Mouse (Mus musculus) hindbrain, embryonic 16.5 days (tissue): ENCODE data around the gene Uba7. TPM values are rescaled to one million over a fixed set of nuclear protein-coding genes. Genes with fewer than 3 reads are reported as not detected.

Experiments
- ATAC-seq: fragments of 200-750 bp; cut with Nextera tagmentation; 2 replicates; pipeline ENCODE4 v1.8.0; 2017; ENCODE audit warnings: moderate TSS enrichment, moderate library complexity
- H3K27ac ChIP-seq: fragments of 300-500 bp; sonication (generic); 2 replicates; pipeline ENCODE4 v1.5.1; 2014; ENCODE audit warnings: low read depth, mild to moderate bottlenecking, control low read depth, low read length, moderate library complexity
- H3K27me3 ChIP-seq: fragments of 300-500 bp; sonication (generic); replicated peaks from 2 replicates; pipeline ENCODE4 v1.6.1; 2014; ENCODE audit warnings: low read length; ENCODE audit not compliant: control insufficient read depth, insufficient read depth
- H3K36me3 ChIP-seq: fragments of 300-500 bp; sonication (generic); 2 replicates; pipeline ENCODE4 v1.6.1; 2014; ENCODE audit warnings: mild to moderate bottlenecking, low read length, moderate library complexity, mixed read lengths; ENCODE audit not compliant: control insufficient read depth, insufficient read depth
- H3K4me1 ChIP-seq: fragments of 300-500 bp; sonication (generic); 2 replicates; pipeline ENCODE4 v1.6.1; 2014; ENCODE audit warnings: low read depth, low read length; ENCODE audit not compliant: control insufficient read depth, insufficient read depth
- H3K4me2 ChIP-seq: fragments of 300-500 bp; sonication (generic); 2 replicates; pipeline ENCODE4 v1.6.1; 2014; ENCODE audit warnings: mild to moderate bottlenecking, low read length, control low read depth, moderate library complexity
- H3K4me3 ChIP-seq: fragments of 300-500 bp; sonication (generic); 2 replicates; pipeline ENCODE4 v1.5.1; 2014; ENCODE audit warnings: mild to moderate bottlenecking, low read length, control low read depth, moderate library complexity
- H3K9ac ChIP-seq: fragments of 300-500 bp; sonication (generic); 2 replicates; pipeline ENCODE4 v1.6.1; 2014; ENCODE audit warnings: low read depth, mild to moderate bottlenecking, control low read depth, low read length, moderate library complexity
- H3K9me3 ChIP-seq: fragments of 300-500 bp; sonication (generic); 2 replicates; pipeline ENCODE4 v1.6.1; 2014; ENCODE audit warnings: mild to moderate bottlenecking, low read length, moderate library complexity; ENCODE audit not compliant: control insufficient read depth
- WGBS: fragments of 180-500 bp; shearing (Covaris S2); extraction: QIAGEN DNeasy Blood & Tissue Kit; methylation state at CpG from one replicate; pipeline ENCODE4 v1.1.7; 2014; 5-methylcytosine and 5-hydroxymethylcytosine counted together
- polyA plus RNA-seq: library from polyadenylated mRNA; unstranded; fragments of >200 nt; fragmentation: Nextera tagmentation; extraction: Ambion mirVana; gene quantifications from 2 replicates; pipeline ENCODE4 v1.2.1, GENCODE M21; 2015

Uba7 gene
- polyA plus RNA-seq, 1 experiment from 2014 or later: 9.6 TPM

- H3K36me3 ChIP-seq: peaks cover 16% of the 10 kb centered on the region
- no peak overlapping the region for H3K4me3 ChIP-seq
- ATAC-seq: no peak
- H3K9ac ChIP-seq: no peak overlapping the region
- no peak overlapping the region for H3K27ac ChIP-seq
- no peaks in the 10 kb centered on the region for H3K9me3 ChIP-seq
- WGBS: 91% methylated on average over 3 of the region's 3 CpGs
- peaks cover 2% of the 10 kb centered on the region for H3K4me1 ChIP-seq
- no peak overlapping the region for H3K4me2 ChIP-seq
- H3K27me3 ChIP-seq: no peaks in the 10 kb centered on the region
These were observed 47.9 kb downstream of the Uba7 start for GRCm38 (mm10) chr9:108023216-108023615.

GRCm38 (mm10) chr9:108026584-108026983, 51.3 kb downstream of the Uba7 start:
- no peak overlapping the region for H3K9ac ChIP-seq
- H3K4me1 ChIP-seq: no peaks in the 10 kb centered on the region
- no peaks in the 10 kb centered on the region for H3K27me3 ChIP-seq
- peaks cover 21% of the 10 kb centered on the region for H3K36me3 ChIP-seq
- H3K9me3 ChIP-seq: no peaks in the 10 kb centered on the region
- WGBS: 94% methylated on average over 3 of the region's 3 CpGs
- H3K4me3 ChIP-seq: no peak overlapping the region
- no peak overlapping the region for H3K4me2 ChIP-seq
- ATAC-seq: no peak
- H3K27ac ChIP-seq: no peak overlapping the region

- Histone ChIP-seq H3K27me3 (no peaks in the 10 kb centered on the region), H3K4me2 (no peak overlapping the region), H3K9me3 (no peaks in the 10 kb centered on the region), H3K36me3 (peaks cover 28% of the 10 kb centered on the region), H3K4me1 (no peaks in the 10 kb centered on the region), H3K9ac (no peak overlapping the region), H3K27ac (no peak overlapping the region), H3K4me3 (no peak overlapping the region)
- no peak for ATAC-seq
- WGBS: 98% methylated on average over 3 of the region's 3 CpGs
These were observed 52.6 kb downstream of the Uba7 start for GRCm38 (mm10) chr9:108027867-108028266.

GRCm38 (mm10) chr9:108032126-108032525, 56.8 kb downstream of the Uba7 start:
- Histone ChIP-seq H3K27me3 (no peaks in the 10 kb centered on the region), H3K4me3 (no peak overlapping the region), H3K4me2 (no peak overlapping the region), H3K9me3 (no peaks in the 10 kb centered on the region), H3K9ac (no peak overlapping the region), H3K27ac (no peak overlapping the region), H3K36me3 (peaks cover 30% of the 10 kb centered on the region), H3K4me1 (no peaks in the 10 kb centered on the region)
- no peak for ATAC-seq
- 95% methylated on average over 5 of the region's 5 CpGs for WGBS

Other genes starting within 250 kb of the Uba7 start
- gene Rbm5, start 204.5 kb upstream of the Uba7 start, polyA plus RNA-seq: 210 and 236 TPM in 2 replicates
- 83.1 and 89.7 TPM in 2 replicates for gene Rbm6, start 102.3 kb upstream of the Uba7 start, polyA plus RNA-seq
- 22.6 and 23.9 TPM in 2 replicates for gene Mon1a, start 87.4 kb upstream of the Uba7 start, polyA plus RNA-seq
- 1.3 and 3.0 TPM in 2 replicates for gene Mst1r, start 68.6 kb upstream of the Uba7 start, polyA plus RNA-seq
- gene Actl11, start 47.0 kb upstream of the Uba7 start, polyA plus RNA-seq: not detected in 2 replicates
- 58.4 and 63.4 TPM in 2 replicates for gene Camkv, start 39.8 kb upstream of the Uba7 start, polyA plus RNA-seq
- 10.0 and 10.8 TPM in 2 replicates for gene Traip, start 25.4 kb upstream of the Uba7 start, polyA plus RNA-seq
- 0.58 and 0.89 TPM in 2 replicates for gene Gm20661, start 7.6 kb downstream of the Uba7 start, polyA plus RNA-seq
- 18.1 and 18.7 TPM in 2 replicates for gene Inka1, start 10.4 kb downstream of the Uba7 start, polyA plus RNA-seq
- 2.4 and 3.3 TPM in 2 replicates for gene Cdhr4, start 17.0 kb downstream of the Uba7 start, polyA plus RNA-seq
- 0.34 and 1.5 TPM in 2 replicates for gene Gm20662, start 20.8 kb downstream of the Uba7 start, polyA plus RNA-seq
- gene Ip6k1, start 27.0 kb downstream of the Uba7 start, polyA plus RNA-seq: 96.0 and 111 TPM in 2 replicates
- gene Gmppb, start 73.7 kb downstream of the Uba7 start, polyA plus RNA-seq: 25.1 and 25.7 TPM in 2 replicates
- 2.1 and 2.4 TPM in 2 replicates for gene Amigo3, start 77.7 kb downstream of the Uba7 start, polyA plus RNA-seq
- not detected in 2 replicates for gene Mst1, start 104.9 kb downstream of the Uba7 start, polyA plus RNA-seq
- 47.6 and 53.9 TPM in 2 replicates for gene Rnf123, start 107.8 kb downstream of the Uba7 start, polyA plus RNA-seq
- gene Apeh, start 119.1 kb downstream of the Uba7 start, polyA plus RNA-seq: 58.6 and 60.9 TPM in 2 replicates
- 8.7 and 9.5 TPM in 2 replicates for gene Bsn, start 214.9 kb downstream of the Uba7 start, polyA plus RNA-seq